Mouse (Mus musculus) cerebellum, postnatal 25 days (tissue): Measurements from ENCODE around the gene Txk.

Experiments used
- DNase-seq, 2 experiments: peaks; one replicate each; pipeline ENCODE4 v3.0.0; 2021; ENCODE audit warnings: mixed read lengths in 2 of 2

Txk gene

DNA sequence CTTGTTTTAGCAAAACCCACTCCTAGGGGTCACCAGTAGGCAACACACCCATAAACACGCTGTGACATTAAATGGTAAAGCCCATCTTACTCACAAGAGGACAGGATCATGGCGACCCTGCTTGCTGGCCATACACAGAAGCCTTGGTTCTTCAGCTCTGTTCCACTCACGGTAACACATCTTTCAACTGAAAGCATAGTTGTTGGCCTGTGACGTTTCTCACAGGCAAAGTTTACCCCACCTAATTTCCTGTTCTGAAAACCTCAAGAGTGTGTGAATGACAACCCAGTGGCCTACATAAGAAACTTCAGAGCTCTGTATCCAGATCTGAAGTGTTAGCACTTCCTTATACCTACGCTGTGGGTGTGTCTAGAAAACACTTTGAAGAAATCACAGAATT lies at the start of gene Txk:
TSS of gene Txk (minus strand) at position 193 of the 400 bp plus-strand sequence.
- DNase-seq = no peak

GRCm38 (mm10) chr5:72798563-72798962 lies 46.0 kb upstream of the Txk start:
- DNase-seq = no peak

- DNase-seq = no peak
These were observed 43.6 kb upstream of the Txk start for GRCm38 (mm10) chr5:72796186-72796613.

DNA sequence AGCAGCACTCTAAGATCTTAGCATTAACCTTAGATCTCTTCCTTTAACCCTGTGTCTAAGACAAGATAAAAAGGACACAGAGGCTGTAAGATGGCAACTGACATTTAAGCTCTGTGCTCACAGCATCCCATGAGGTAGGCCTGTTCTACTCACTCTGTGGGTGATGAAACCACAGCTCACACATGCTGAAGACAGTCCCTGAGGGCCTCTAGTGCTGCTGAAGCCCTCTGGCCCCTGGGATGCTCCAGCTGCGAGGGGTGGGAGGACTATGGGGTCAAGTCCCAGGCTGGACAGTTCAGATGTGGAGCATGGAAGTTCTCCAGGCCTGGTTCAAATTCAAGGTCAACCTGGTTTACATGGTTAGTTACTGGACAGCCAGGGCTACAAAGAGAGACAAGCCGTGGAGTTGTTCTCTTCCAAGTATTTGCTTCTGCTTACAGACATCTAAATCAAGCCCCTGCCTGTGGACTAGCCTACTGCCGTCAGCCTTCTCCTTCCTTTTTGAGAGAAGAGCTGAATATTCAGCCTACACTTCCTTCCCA lies 40.8 kb upstream of the Txk start:
- no peak for DNase-seq

GRCm38 (mm10) chr5:72791789-72792188 lies 39.2 kb upstream of the Txk start:
- no peak for DNase-seq

- no peak for DNase-seq
These were observed 38.8 kb upstream of the Txk start for GRCm38 (mm10) chr5:72791386-72791785.

DNA sequence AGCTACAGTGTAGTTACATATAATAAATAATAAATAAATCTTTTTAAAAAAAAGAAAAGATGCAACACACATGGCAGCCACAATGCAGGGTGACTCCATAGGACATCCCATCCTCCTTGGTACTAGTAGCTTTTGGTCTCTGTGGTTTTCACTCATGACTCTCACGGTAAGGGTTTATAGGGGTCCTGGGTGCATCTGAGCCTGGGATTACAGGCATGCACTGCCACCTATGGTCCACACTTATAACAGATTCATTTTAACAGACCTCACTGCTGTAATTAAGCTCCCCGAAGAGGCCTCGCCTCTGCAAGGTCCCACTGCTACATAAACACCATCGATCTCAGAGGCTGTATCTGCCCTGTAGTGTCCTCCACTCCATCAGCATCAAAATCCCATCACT lies 32.9 kb upstream of the Txk start:
- no peak for DNase-seq

DNA sequence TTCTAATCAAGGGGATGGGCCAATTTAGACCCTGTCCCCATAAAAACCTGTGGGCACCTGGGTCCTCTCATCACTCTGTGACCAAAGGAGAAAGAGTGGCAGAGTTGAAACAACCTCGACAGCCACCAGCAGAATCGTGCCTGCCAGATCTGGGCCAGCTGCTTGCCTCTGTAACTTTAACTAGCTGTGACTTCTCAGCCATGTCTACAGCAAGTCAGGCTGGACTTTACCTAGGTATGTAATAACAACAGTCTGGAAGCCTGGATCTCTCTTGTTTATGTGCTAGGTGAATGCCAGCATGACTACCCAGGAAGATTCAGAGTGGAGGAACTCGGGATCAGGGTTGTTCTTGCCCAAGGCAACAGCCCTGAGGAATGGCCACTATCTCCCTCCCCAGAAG lies 32.1 kb upstream of the Txk start:
- DNase-seq = no peak

DNA sequence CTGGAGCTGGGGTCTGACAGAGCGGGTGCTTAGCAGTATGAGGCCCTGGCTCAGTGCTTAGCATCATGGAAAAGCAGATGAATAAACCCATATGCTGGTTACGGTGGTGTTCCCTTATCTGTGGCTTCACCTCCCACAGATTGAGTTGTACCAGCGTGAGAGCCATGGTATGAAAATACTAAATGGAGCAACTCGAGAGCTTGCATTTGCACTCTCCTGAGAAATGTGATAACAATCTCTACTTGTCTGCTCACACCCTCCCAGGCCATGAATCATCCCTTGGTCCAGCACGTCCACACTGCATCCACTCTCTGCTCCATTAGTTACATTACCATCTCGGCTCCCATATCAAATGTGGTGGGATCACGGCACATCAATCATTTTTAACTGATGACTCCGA lies 31.4 kb upstream of the Txk start:
- no peak for DNase-seq

- DNase-seq = no peak
These were observed 30.5 kb upstream of the Txk start for GRCm38 (mm10) chr5:72783123-72783522.

GRCm38 (mm10) chr5:72781776-72782175 lies 29.2 kb upstream of the Txk start:
- no peak for DNase-seq

GRCm38 (mm10) chr5:72776595-72776994 lies 24.0 kb upstream of the Txk start:
- no peak for DNase-seq

DNA sequence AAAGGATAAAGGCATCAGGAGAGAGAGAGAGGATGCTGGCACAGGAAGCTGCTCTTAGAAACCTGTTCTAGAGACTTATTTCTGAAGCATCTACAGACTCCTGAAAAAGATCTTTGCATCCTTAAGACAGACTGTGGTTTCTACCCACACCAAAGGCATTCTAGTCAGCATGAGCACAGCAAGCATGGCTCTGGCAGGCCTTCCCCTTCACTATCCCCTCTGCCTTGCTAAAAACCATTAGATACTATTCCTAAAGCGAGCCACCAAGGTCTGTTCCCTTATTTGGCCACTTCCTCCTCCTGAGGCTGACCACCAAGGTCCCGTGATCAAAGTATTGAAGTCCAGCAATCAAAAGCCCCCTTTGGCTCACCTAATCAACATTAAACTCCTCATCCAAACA lies 23.6 kb upstream of the Txk start:
- DNase-seq = no peak

DNA sequence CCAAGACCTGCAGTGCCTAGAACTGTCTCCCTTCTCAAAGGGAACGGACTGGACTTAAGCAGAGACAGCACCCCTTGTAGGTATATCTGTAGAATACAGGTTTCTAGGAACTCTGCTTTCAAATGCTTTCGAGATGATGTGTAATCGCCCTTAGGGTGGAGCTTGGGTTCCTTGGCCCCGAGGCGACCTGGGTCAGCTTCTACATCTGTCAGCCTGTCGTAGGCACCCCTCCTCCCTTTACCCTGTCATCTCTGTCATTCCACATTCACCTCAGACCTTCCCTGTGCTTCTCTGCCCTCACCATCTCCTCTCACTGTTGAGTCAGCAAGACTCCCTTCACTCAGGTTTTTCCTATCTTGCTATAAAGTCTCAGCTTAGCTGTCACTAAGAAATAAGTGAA lies 17.3 kb upstream of the Txk start:
- DNase-seq = no peak

- no peak for DNase-seq
These were observed 11.0 kb upstream of the Txk start for GRCm38 (mm10) chr5:72763546-72763945.

- no peak for DNase-seq
These were observed 10.4 kb upstream of the Txk start for GRCm38 (mm10) chr5:72763025-72763424.

DNA sequence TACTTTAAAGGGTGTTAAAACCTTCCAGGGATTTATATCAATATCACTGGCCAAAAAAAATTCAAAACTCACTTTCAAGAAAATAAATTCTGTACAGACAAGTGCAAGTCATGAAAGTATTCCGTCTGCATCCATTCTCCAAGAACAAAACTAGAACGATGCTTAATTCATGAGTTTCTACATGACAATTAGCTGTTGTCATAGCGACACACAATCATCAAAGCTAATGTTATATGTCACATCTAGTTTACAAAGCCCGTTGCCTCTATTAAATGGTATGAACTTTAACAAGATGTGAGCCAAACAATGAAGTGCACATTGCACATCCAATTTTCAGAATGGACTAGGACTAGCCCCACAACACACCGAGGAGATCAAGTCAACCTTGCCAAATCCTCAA lies 9.2 kb upstream of the Txk start:
- DNase-seq = no peak

DNA sequence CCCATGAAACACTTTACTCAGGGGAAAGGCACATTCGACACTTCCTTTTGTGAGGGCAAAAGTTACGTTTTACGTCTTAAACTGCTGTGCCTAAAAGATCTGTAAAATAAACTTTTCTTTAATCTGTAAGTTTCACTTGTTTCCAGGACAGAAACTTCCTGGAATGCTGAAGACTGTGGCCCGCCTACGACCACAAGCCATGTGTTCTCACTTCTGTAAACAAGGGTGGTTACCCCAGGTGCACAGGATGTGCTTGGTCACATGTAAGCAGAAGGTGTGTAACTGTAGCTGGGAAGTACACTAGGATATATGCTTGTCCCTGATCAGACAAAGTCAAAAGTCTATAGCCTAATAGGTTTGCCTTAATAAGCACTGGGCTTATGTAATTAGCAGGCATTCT lies 8.7 kb upstream of the Txk start:
- no peak for DNase-seq

DNA sequence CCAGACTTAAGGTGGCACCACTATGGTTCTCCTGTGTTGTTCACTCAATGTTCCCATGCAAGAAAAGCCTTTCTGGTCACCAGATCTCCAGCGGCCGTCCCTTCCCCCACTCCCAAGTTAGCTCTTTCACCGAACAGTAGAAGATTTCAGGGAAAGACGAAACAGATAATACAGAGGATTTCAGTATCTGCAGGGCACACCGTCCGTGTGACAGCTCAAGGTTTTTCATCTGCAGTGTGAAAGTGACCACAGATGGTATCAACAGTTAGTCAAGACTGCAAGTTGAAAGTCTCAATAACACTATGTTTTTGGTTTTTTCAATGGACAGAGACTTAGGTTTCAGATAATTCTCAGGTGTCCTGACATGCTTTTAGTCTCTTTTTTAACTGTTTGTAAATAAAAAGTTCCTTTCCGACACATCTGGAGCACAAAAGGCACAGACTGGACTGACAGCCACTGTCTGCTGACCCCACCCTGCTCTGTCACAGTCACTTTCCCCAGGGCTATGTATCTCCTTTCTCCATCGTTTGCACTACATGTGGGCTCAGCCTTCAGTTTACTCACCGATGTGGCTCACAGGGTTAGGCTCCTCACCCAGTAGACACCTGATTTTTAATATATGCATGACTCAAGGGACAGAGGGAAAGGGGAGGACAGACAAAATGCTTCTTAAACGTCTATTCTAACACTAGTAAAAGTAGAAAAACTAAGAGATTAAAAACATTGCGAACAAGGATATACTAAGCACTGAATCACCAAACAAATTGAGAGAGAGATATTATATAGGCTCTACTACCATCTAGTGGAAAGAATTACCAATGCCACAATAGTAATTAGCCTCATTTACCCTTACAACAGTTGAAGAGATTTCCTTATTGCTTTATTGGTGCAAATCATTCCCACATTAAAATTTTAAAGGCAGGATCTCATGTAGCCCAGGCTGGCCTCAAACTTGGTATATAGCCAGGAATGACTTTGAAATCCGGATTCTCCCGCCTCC lies 6.6 kb upstream of the Txk start:
- no peak for DNase-seq

DNA sequence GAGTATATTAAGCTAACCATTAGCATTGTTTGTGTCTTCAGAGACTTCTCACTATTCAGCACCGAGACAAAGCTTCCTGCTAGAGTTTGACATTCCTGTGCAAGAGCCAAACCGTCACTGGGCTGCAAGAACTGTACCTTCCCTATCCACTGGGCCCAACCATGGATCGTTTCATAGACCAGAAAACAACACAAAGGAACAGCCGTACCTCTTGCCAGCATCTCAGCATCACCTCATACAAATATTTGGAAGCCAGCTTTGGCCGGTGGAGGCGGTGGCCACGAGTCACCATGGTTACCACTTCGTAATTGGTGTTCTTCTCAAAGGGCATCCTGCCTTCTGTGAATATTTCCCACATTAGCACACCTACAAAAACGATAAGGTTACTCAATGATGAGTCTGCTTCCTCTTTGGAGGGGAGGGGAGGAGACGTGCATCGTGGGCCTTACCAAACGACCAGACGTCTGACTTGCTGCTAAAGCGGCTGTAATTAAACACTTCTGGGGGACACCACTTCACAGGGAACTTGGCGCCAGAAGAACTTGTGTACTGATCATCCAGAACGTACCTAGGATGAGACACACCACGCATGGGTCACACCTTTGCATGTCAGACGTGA lies 4.7 kb upstream of the Txk start:
- no peak for DNase-seq

DNA sequence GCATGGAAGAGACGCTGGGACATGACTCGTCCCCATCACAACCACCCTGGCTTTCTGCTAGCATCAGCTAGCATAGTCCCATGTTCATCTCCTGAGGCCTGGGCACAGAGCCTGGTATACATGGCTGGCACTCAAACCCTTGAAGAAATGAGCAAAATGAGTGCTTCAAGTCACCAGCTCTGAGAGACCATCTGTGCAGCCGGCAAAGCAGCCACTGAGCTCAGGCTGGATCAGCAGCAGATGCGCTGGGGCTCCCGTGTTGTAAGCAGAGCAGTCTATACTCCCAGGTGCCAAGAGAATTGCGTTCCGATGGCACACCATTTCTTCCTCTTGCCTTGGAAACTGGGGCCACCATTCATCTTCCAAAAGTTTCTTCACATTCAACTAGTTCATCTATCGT lies 3.4 kb upstream of the Txk start:
- DNase-seq = peak; percentile 36 to 53

DNA sequence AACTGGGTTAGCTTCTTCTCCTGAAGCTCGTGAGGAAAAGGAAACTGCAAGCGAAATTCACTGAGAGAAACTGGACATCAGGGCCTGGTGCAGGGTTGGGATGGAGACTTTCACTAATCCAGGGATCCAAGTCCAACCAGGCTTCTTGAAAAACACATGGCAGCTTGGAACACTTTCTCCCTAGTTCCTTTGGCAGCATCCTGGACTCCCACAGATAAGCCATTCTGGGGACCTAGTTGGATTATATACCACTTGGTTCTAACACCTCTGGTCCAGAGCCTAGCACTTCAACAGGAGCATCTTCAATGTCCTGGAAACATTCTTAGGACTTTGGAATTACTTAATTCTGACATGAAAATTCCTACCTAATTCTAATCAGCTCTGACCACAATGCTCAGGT lies 2.5 kb upstream of the Txk start:
- peak in 1 of 2 experiments; percentile 15 for DNase-seq

DNA sequence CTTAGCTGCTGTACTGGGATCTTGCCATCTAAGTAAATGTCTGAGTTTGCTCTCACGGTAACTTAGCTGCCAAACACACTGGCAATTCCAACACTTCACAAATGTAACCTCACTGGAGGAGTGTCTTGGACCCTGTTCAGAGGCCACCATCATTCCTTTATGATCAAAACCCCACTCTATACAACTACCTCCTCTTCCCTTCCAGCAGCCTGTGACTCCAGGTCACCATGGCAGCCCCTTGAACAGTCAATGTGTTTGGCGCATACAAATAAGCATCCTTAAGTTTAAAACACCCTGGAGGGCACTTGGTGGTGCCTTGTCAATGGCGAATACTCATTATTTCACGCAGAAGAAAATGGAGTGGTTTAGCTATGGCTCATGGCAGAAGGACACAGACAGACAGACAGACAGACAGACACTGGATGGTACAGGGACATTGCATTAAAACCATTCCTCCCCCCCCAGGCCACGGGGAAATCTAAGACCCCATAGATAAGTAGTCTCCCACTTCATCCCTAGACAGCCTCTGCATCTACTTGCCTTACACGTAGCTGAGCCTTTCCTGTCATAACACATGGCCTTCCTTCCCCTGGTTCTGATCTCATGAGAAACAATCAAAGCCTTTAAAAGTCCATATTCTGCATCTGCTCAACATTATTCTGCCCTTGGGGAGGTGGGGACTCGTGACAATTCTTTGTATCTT lies 1.4 kb downstream of the Txk start:
- no peak for DNase-seq
